Mouse (Mus musculus) CH12.LX (cell line): Measurements from ENCODE around the gene Aunip. TPM values are rescaled to one million over a fixed set of nuclear protein-coding genes. Genes with fewer than 3 reads are reported as not detected.

Source experiments
- DNase-seq: peaks from one replicate; pipeline ENCODE4 v3.0.0-alpha.2; 2013; ENCODE audit errors: extremely low read depth
- H3K27ac ChIP-seq: 2 replicates; pipeline ENCODE4 v1.5.1; 2012; ENCODE audit warnings: low read depth, mild to moderate bottlenecking, control low read depth, moderate library complexity; ENCODE audit not compliant: insufficient read depth
- H3K27me3 ChIP-seq: replicated peaks from 2 replicates; pipeline ENCODE3; 2012; ENCODE audit warnings: inconsistent platforms
- H3K36me3 ChIP-seq, 2 experiments: replicated peaks in 1 of 2; 2 replicates each; pipeline versions ENCODE3 to v1.6.1; 2012; ENCODE audit warnings: inconsistent platforms in 1 of 2, low read length in 1 of 2, mild to moderate bottlenecking in 1 of 2, mixed read lengths in 1 of 2, moderate library complexity in 1 of 2; ENCODE audit not compliant: control insufficient read depth in 1 of 2, insufficient read depth in 1 of 2
- H3K4me1 ChIP-seq, 2 experiments: 2 replicates each; pipeline ENCODE4 v1.6.1; 2012; ENCODE audit warnings: inconsistent platforms in 1 of 2, moderate library complexity in 1 of 2; ENCODE audit not compliant: insufficient read depth in 2 of 2, control insufficient read depth in 1 of 2
- H3K4me2 ChIP-seq: 2 replicates; pipeline ENCODE4 v1.6.1; 2012; ENCODE audit warnings: low read depth, mild to moderate bottlenecking, control low read depth; ENCODE audit not compliant: poor library complexity, insufficient read depth, severe bottlenecking
- H3K4me3 ChIP-seq, 3 experiments: fragments of 150-350 bp in 1 of 3; sonication (generic) in 1 of 3; replicated peaks in 1 of 3; 2 replicates each; pipeline versions ENCODE3 to v1.5.1; 2011 to 2012; ENCODE audit warnings: low read depth in 2 of 3, low read length in 2 of 3, mild to moderate bottlenecking in 2 of 3, moderate library complexity in 2 of 3, control low read depth in 1 of 3, improper control_type of control experiment in 1 of 3, inconsistent platforms in 1 of 3, mixed read lengths in 1 of 3; ENCODE audit not compliant: poor library complexity in 1 of 3
- H3K79me2 ChIP-seq: replicated peaks from 2 replicates; pipeline ENCODE4 v1.6.1; 2012; ENCODE audit warnings: mild to moderate bottlenecking, moderate library complexity; ENCODE audit not compliant: control insufficient read depth, poor library complexity, insufficient read depth, severe bottlenecking; ENCODE audit errors: extremely low read depth
- H3K9ac ChIP-seq: 2 replicates; pipeline ENCODE4 v1.6.1; 2012; ENCODE audit warnings: low read depth, mild to moderate bottlenecking, control low read depth, moderate library complexity; ENCODE audit not compliant: insufficient read depth
- H3K9me3 ChIP-seq: replicated peaks from 2 replicates; pipeline ENCODE3; 2012; ENCODE audit warnings: low read length, inconsistent platforms, mixed read lengths
- BHLHE40 ChIP-seq: IDR thresholded peaks from 2 replicates; pipeline ENCODE4 v1.6.1; 2011; ENCODE audit warnings: mild to moderate bottlenecking, low read depth, low read length, improper control_type of control experiment
- CHD1 ChIP-seq: IDR thresholded peaks from 2 replicates; pipeline ENCODE4 v1.6.1; 2012; ENCODE audit warnings: low read depth, low read length, improper control_type of control experiment, inconsistent platforms
- CHD2 ChIP-seq: IDR thresholded peaks from 2 replicates; pipeline ENCODE4 v1.6.1; 2011; ENCODE audit warnings: low read length, improper control_type of control experiment
- CTCF ChIP-seq, 2 experiments: IDR thresholded peaks in 1 of 2; conservative IDR thresholded peaks in 1 of 2; 2 replicates each; pipeline ENCODE4 v1.5.1; 2011 to 2012; ENCODE audit warnings: low read depth in 2 of 2, low read length in 2 of 2, improper control_type of control experiment in 1 of 2, inconsistent platforms in 1 of 2, mild to moderate bottlenecking in 1 of 2, moderate library complexity in 1 of 2
- E2F4 ChIP-seq: IDR thresholded peaks from 2 replicates; pipeline ENCODE4 v1.6.1; 2011; ENCODE audit warnings: low read depth, low read length, improper control_type of control experiment; ENCODE audit not compliant: insufficient replicate concordance
- JUN ChIP-seq: IDR thresholded peaks from 2 replicates; pipeline ENCODE4 v1.6.1; 2011; ENCODE audit warnings: low read depth, mild to moderate bottlenecking, low read length, improper control_type of control experiment, moderate library complexity; ENCODE audit not compliant: insufficient read depth
- MAFK ChIP-seq: IDR thresholded peaks from 2 replicates; pipeline ENCODE4 v1.6.1; 2011; ENCODE audit warnings: low read length, improper control_type of control experiment; ENCODE audit not compliant: insufficient replicate concordance
- MAX ChIP-seq: IDR thresholded peaks from 2 replicates; pipeline ENCODE4 v1.6.1; 2011; ENCODE audit warnings: low read length, improper control_type of control experiment
- NELFE ChIP-seq: IDR thresholded peaks from 2 replicates; pipeline ENCODE4 v1.6.1; 2011; ENCODE audit warnings: low read depth, low read length, improper control_type of control experiment
- POLR2A ChIP-seq: IDR thresholded peaks from 2 replicates; pipeline ENCODE4 v1.6.1; 2011; ENCODE audit warnings: low read depth, mild to moderate bottlenecking, improper control_type of control experiment, low read length
- SIN3A ChIP-seq: IDR thresholded peaks from 2 replicates; pipeline ENCODE4 v1.6.1; 2012; ENCODE audit warnings: low read length, improper control_type of control experiment, inconsistent platforms
- TBP ChIP-seq: conservative IDR thresholded peaks from 2 replicates; pipeline ENCODE4 v1.6.1; 2011; ENCODE audit warnings: low read depth, low read length, improper control_type of control experiment
- TCF12 ChIP-seq: IDR thresholded peaks from 2 replicates; pipeline ENCODE4 v1.6.1; 2014; ENCODE audit warnings: low read depth, mild to moderate bottlenecking, inconsistent platforms, low read length, improper control_type of control experiment
- USF2 ChIP-seq: conservative IDR thresholded peaks from 2 replicates; pipeline ENCODE4 v1.6.1; 2011; ENCODE audit warnings: low read depth, low read length, improper control_type of control experiment
- ZMIZ1 ChIP-seq: IDR thresholded peaks from 2 replicates; pipeline ENCODE4 v1.6.1; 2012; ENCODE audit warnings: low read depth, mild to moderate bottlenecking, inconsistent platforms, low read length, improper control_type of control experiment
- dilution Hi-C: fragments of 300-500 bp; cut with MboI; formaldehyde crosslinking; loops from 2 replicates; pipeline ENCODE4 v1.14.3; 2020; ENCODE audit warnings: low sequenced_read_pairs; ENCODE audit not compliant: extremely low pct_unique_long_range_greater_than_20kb, extremely low pct_ligation_motif_present
- in situ Hi-C: fragments of 300-500 bp; cut with MboI; formaldehyde crosslinking; loops from 3 replicates; pipeline ENCODE4 v1.14.3; 2019; ENCODE audit warnings: low sequenced_read_pairs, low pct_ligation_motif_present, low pct_unique_long_range_greater_than_20kb, mixed read lengths
- polyA plus RNA-seq: library from polyadenylated mRNA; unstranded; fragments of >175 nt; gene quantifications from 2 replicates; pipeline ENCODE4 v1.2.1, GENCODE M21; 2012; ENCODE audit warnings: low read depth; ENCODE audit not compliant: insufficient read length
- total RNA-seq, 2 experiments: library from RNA; depleted of rRNA; stranded (reverse); fragments of 300-350 nt in 1 of 2; fragments of >200 nt in 1 of 2; gene quantifications; 2 replicates each; pipeline ENCODE4 v1.2.3; 2012 to 2014

Aunip gene
- total and polyA plus RNA-seq, 3 experiments = 11.5 to 14.9 (median 11.7) TPM

- Histone ChIP-seq H3K27me3 (no peaks in the 10 kb centered on the region), H3K9me3 (peaks cover 12% of the 10 kb centered on the region), H3K27ac (no peak overlapping the region), H3K4me2 (no peak overlapping the region), H3K9ac (no peak overlapping the region), H3K4me3 (no peak overlapping the region), H3K4me1 (peaks cover 3 to 11% of the 10 kb centered on the region in 2 experiments; a peak in 2 of 4 replicates), H3K36me3 (no peaks in the 10 kb centered on the region), H3K79me2 (no peaks in the 10 kb centered on the region)
- dilution Hi-C loops (no loop called here), in situ Hi-C loops (no loop called here)
- TF ChIP-seq ZMIZ1 = no peak
- no peak for TF ChIP-seq CHD1
- no peak for TF ChIP-seq TCF12
- no peak for TF ChIP-seq MAFK
- TF ChIP-seq JUN = no peak
- no peak for TF ChIP-seq NELFE
- TF ChIP-seq CTCF (conservative IDR thresholded peaks at IDR 0.05 in 1 of 2, IDR thresholded peaks at IDR 0.05 in 1 of 2; ENCODE audit: low read depth in 2 of 2, low read length in 2 of 2) = no peak
- TF ChIP-seq CHD2 = no peak
- TF ChIP-seq BHLHE40 = no peak
- no peak for TF ChIP-seq E2F4
- no peak for DNase-seq
Measured at GRCm38 (mm10) chr4:134569831-134570230, 59.0 kb downstream of the Aunip start.

GRCm38 (mm10) chr4:134570704-134571451 is 60.1 kb downstream of the Aunip start:
- in situ Hi-C loops = no loop called here
- H3K27me3 ChIP-seq = no peaks in the 10 kb centered on the region

More at GRCm38 (mm10) chr4:134570704-134571451, 60.1 kb downstream of the Aunip start:
- Histone ChIP-seq H3K9me3 (peaks cover 2% of the 10 kb centered on the region), H3K4me2 (no peak overlapping the region), H3K36me3 (no peaks in the 10 kb centered on the region), H3K9ac (no peak overlapping the region), H3K4me1 (peaks cover 3 to 9% of the 10 kb centered on the region in 2 experiments; a peak in 2 of 4 replicates), H3K79me2 (no peaks in the 10 kb centered on the region), H3K27ac (no peak overlapping the region), H3K4me3 (no peak overlapping the region)
- TF ChIP-seq MAX (no peak), POLR2A (no peak), TBP (no peak), USF2 (no peak), JUN (no peak), SIN3A (no peak), CHD2 (no peak)
- no peak for DNase-seq
- dilution Hi-C loops = no loop called here
